ENCODE assay signal across 29 mouse cellular contexts in the genomic region with DNA sequence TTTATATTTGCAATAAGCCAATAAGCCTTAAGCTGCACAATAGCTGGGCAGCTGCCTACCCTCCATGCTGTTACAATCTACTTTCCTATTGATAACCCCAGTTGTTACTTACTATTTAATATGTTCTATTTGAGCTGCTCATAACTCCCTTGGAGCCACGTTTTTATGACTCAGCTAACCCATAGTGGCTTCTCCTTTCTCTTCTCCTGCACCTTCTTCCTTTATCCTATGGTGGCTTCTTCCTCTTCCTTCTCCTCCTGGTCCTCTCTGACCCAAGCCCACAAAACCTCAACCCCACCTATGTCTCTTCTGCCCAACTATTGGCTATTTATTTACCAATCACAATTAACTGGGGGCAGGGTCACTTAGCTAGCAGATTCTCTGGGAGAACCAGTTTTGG. TPM values are rescaled to one million over a fixed set of nuclear protein-coding genes. Genes with fewer than 3 reads are reported as not detected.
DNase-seq lines count a peak whose midpoint lies in the region; ATAC-seq and TF ChIP-seq lines count a peak whose summit lies in the region.
"Had no signal": no experiment of that assay in that cellular context is flagged by ENCODE, and none has a peak within 500 bp of the region (broad histone marks: within the 10 kb centered on the region; RNA-seq: fewer than 3 reads in every experiment).

No protein-coding gene starts in this region.

- DNase-seq in MEL (ENCODE audit: low read depth, low spot score): peak; percentile 32
- DNase-seq in lung, postnatal 36 days: no peak
- DNase-seq: adrenal gland, adult 2 months; adrenal gland, postnatal 14 days; cerebellum, adult 11 months; cerebellum, adult 8-10 months; cerebellum, postnatal 14 days; embryo, embryonic 11 days; gastrocnemius, postnatal 25 days; heart, postnatal 10 days; heart, postnatal 36 days had no signal

- ATAC-seq in common myeloid progenitor, adult 5-6 weeks (replicated peaks; ENCODE audit: low read depth, poor library complexity, severe bottlenecking): peak; percentile 46
- ATAC-seq in megakaryocyte progenitor cell, adult 5-6 weeks (replicated peaks; ENCODE audit: poor library complexity): 0 out of 2 replicates have a peak, but pooled peaks have one; percentile 26
- ATAC-seq in hindbrain, embryonic 13.5 days (ENCODE audit: low FRiP score): no peak
- ATAC-seq in kidney, embryonic 16.5 days (ENCODE audit: low FRiP score, low TSS enrichment): no peak
- ATAC-seq: forebrain, embryonic 15.5 days; hindbrain, postnatal 0 days; inflammation-experienced regulatory T-cells, adult 6 months; intestine, embryonic 16.5 days had no signal

- no peak overlapping the region for H3K27ac ChIP-seq in MEL (ENCODE audit: control insufficient read depth, low read depth, low read length)
- no peak overlapping the region for H3K27ac ChIP-seq in hindbrain, embryonic 13.5 days
- H3K27ac ChIP-seq in kidney, embryonic 16.5 days (ENCODE audit: low read length): no peak overlapping the region
- H3K27ac ChIP-seq: embryonic facial prominence, embryonic 10.5 days; embryonic facial prominence, embryonic 13.5 days; forebrain, embryonic 12.5 days; forebrain, embryonic 15.5 days; heart, embryonic 15.5 days; hindbrain, embryonic 10.5 days; hindbrain, embryonic 14.5 days; hindbrain, postnatal 0 days had no signal

- H3K4me3 ChIP-seq in MEL (ENCODE audit: control insufficient read depth in 1 of 2, insufficient read depth in 1 of 2, low read depth in 2 of 2, low read length in 2 of 2): no peak overlapping the region
- no peak overlapping the region for H3K4me3 ChIP-seq in hindbrain, embryonic 13.5 days
- no peak overlapping the region for H3K4me3 ChIP-seq in kidney, embryonic 16.5 days (ENCODE audit: low read length)
- H3K4me3 ChIP-seq: embryonic facial prominence, embryonic 10.5 days; embryonic facial prominence, embryonic 13.5 days; erythroblast, embryonic 14.5 days; forebrain, embryonic 12.5 days; forebrain, embryonic 15.5 days; heart, embryonic 12.5 days; heart, embryonic 15.5 days; hindbrain, embryonic 10.5 days had no signal

- no peak for TF ChIP-seq EP300 in MEL (IDR thresholded peaks at IDR 0.05; ENCODE audit: low read depth in 1 of 2, low read length in 2 of 2)

- peaks cover 0 to 13% of the 10 kb centered on the region in 2 experiments; a peak in 2 of 4 replicates for H3K36me3 ChIP-seq in MEL (ENCODE audit: control insufficient read depth in 1 of 2, insufficient read depth in 2 of 2, low read length in 2 of 2)
- no peaks in the 10 kb centered on the region for H3K36me3 ChIP-seq in hindbrain, embryonic 13.5 days
- H3K36me3 ChIP-seq in kidney, embryonic 16.5 days (ENCODE audit: insufficient read depth, low read length): no peaks in the 10 kb centered on the region
- H3K36me3 ChIP-seq: embryonic facial prominence, embryonic 10.5 days; embryonic facial prominence, embryonic 13.5 days; forebrain, embryonic 12.5 days; forebrain, embryonic 15.5 days; heart, embryonic 12.5 days; heart, embryonic 15.5 days; hindbrain, embryonic 10.5 days had no signal

- H3K4me2 ChIP-seq in hindbrain, embryonic 13.5 days: no peak overlapping the region
- H3K4me2 ChIP-seq in kidney, embryonic 16.5 days (replicated peaks; ENCODE audit: low read depth, low read length): no peak overlapping the region
- H3K4me2 ChIP-seq: embryonic facial prominence, embryonic 13.5 days; forebrain, embryonic 12.5 days; forebrain, embryonic 15.5 days; heart, embryonic 12.5 days; heart, embryonic 15.5 days; hindbrain, embryonic 14.5 days had no signal

- WGBS in hindbrain, embryonic 13.5 days: 38% methylated on average over 1 of the region's 1 CpGs
- WGBS in kidney, embryonic 16.5 days: 26% methylated on average over 1 of the region's 1 CpGs

- H3K9ac ChIP-seq in MEL (ENCODE audit: control insufficient read depth, low read depth, low read length, poor library complexity, severe bottlenecking): no peak overlapping the region
- no peak overlapping the region for H3K9ac ChIP-seq in hindbrain, embryonic 13.5 days
- no peak overlapping the region for H3K9ac ChIP-seq in kidney, embryonic 16.5 days (replicated peaks; ENCODE audit: low read length)
- H3K9ac ChIP-seq: embryonic facial prominence, embryonic 13.5 days; forebrain, embryonic 12.5 days; forebrain, embryonic 15.5 days; heart, embryonic 12.5 days; heart, embryonic 15.5 days; hindbrain, embryonic 14.5 days had no signal

- peaks cover under 1 to 7% of the 10 kb centered on the region in 2 experiments; a peak in 3 of 4 replicates for H3K27me3 ChIP-seq in MEL (ENCODE audit: control insufficient read depth in 1 of 2, insufficient read depth in 2 of 2, low read length in 2 of 2)
- H3K27me3 ChIP-seq in hindbrain, embryonic 13.5 days: no peaks in the 10 kb centered on the region
- no peaks in the 10 kb centered on the region; the same call in 1 of the 2 replicates for H3K27me3 ChIP-seq in kidney, embryonic 16.5 days (ENCODE audit: insufficient read depth, low read length)
- H3K27me3 ChIP-seq: forebrain, embryonic 12.5 days; forebrain, embryonic 15.5 days had no signal

- TF ChIP-seq RAD21 in MEL (IDR thresholded peaks at IDR 0.05; ENCODE audit: low read depth, low read length): no peak

- peaks cover 0 to 8% of the 10 kb centered on the region in 2 experiments; a peak in 2 of 4 replicates for H3K4me1 ChIP-seq in MEL (ENCODE audit: control insufficient read depth in 1 of 2, insufficient read depth in 2 of 2, low read length in 2 of 2)
- H3K4me1 ChIP-seq in hindbrain, embryonic 13.5 days (replicated peaks): no peaks in the 10 kb centered on the region
- H3K4me1 ChIP-seq in kidney, embryonic 16.5 days (ENCODE audit: insufficient read depth, low read length): no peaks in the 10 kb centered on the region
- H3K4me1 ChIP-seq: embryonic facial prominence, embryonic 10.5 days; embryonic facial prominence, embryonic 13.5 days; forebrain, embryonic 12.5 days; forebrain, embryonic 15.5 days; heart, embryonic 12.5 days; heart, embryonic 15.5 days; hindbrain, embryonic 10.5 days had no signal

- no peak for TF ChIP-seq POLR2A in MEL (IDR thresholded peaks at IDR 0.05; ENCODE audit: control insufficient read depth in 1 of 2, insufficient read depth in 1 of 2, low read depth in 1 of 2, low read length in 2 of 2, poor library complexity in 1 of 2)

- no peaks in the 10 kb centered on the region for H3K79me2 ChIP-seq in MEL (ENCODE audit: control insufficient read depth, insufficient read depth, low read length, poor library complexity)

- no peak for TF ChIP-seq CTCF in MEL (IDR thresholded peaks at IDR 0.05 in 2 of 3, conservative IDR thresholded peaks at IDR 0.05 in 1 of 3; ENCODE audit: control insufficient read depth in 1 of 3, insufficient read depth in 1 of 3, low read depth in 2 of 3, low read length in 3 of 3, poor library complexity in 1 of 3, severe bottlenecking in 1 of 3)

- H3K9me3 ChIP-seq in MEL (replicated peaks; ENCODE audit: insufficient read depth, low read length): no peaks in the 10 kb centered on the region
- no peaks in the 10 kb centered on the region for H3K9me3 ChIP-seq in hindbrain, embryonic 13.5 days
- no peaks in the 10 kb centered on the region for H3K9me3 ChIP-seq in kidney, embryonic 16.5 days (ENCODE audit: low read length)
- H3K9me3 ChIP-seq: embryonic facial prominence, embryonic 10.5 days; embryonic facial prominence, embryonic 13.5 days; forebrain, embryonic 12.5 days; forebrain, embryonic 15.5 days; heart, embryonic 12.5 days; heart, embryonic 15.5 days; hindbrain, embryonic 10.5 days had no signal

TF ChIP-seq in MEL, 35 proteins besides CTCF, POLR2A, EP300 and RAD21 (continues in another document):
- no peak for TF ChIP-seq RCOR1 (IDR thresholded peaks at IDR 0.05; ENCODE audit: low read depth, low read length)

RNA-seq across cellular contexts. Expression of a gene that starts 7.9 kb away (rescaled TPM):
- 0.29 and 0.31 TPM in 2 replicates for total RNA-seq in MEL (2012; rRNA removed)
- polyA plus RNA-seq in MEL (2012; ENCODE audit: insufficient read depth in 1 of 2, insufficient read length in 2 of 2, low read depth in 1 of 2, low replicate concordance in 2 of 2, missing spikeins in 1 of 2): under 1 TPM in 1 of 2 experiments, not detected in 1; 0.39 TPM
- 0.97 TPM in 1 of 2 replicates, not detected in the other for total RNA-seq in common myeloid progenitor, adult 5-6 weeks (2017)
- not detected in 2 replicates for total RNA-seq in megakaryocyte progenitor cell, adult 5-6 weeks (2015)
- total RNA-seq in megakaryocyte progenitor cell, adult 5-6 weeks (2017): 0.10 TPM in 1 of 2 replicates, not detected in the other
- polyA plus RNA-seq in hindbrain, embryonic 13.5 days (2015; fragmentation: Nextera tagmentation; extraction: Ambion mirVana): 0.21 TPM in 1 of 2 replicates, not detected in the other
- polyA plus RNA-seq in kidney, embryonic 16.5 days (2015; fragmentation: Nextera tagmentation; extraction: Ambion mirVana): 0.78 and 0.95 TPM in 2 replicates
- total RNA-seq: heart, adult 8-10 months; heart, postnatal 36 days had no signal
- polyA plus RNA-seq: embryonic facial prominence, embryonic 13.5 days; erythroblast, embryonic 14.5 days; hindbrain, embryonic 14.5 days had no signal

RNA-seq across cellular contexts. Expression of a gene that starts 14.9 kb away (rescaled TPM):
- total RNA-seq in MEL (2012; rRNA removed): 34.6 and 43.2 TPM in 2 replicates
- polyA plus RNA-seq in MEL (2012; ENCODE audit: insufficient read depth in 1 of 2, insufficient read length in 2 of 2, low read depth in 1 of 2, low replicate concordance in 2 of 2, missing spikeins in 1 of 2): 100 to 1,000 TPM in 1 of 2 experiments, 10 to 100 TPM in 1; 57.2 to 618 TPM
- total RNA-seq in common myeloid progenitor, adult 5-6 weeks (2017): 52.7 and 60.3 TPM in 2 replicates
- 60.6 and 75.7 TPM in 2 replicates for total RNA-seq in megakaryocyte progenitor cell, adult 5-6 weeks (2015)
- 55.3 and 65.0 TPM in 2 replicates for total RNA-seq in megakaryocyte progenitor cell, adult 5-6 weeks (2017)
- 13.2 and 14.4 TPM in 2 replicates for polyA plus RNA-seq in hindbrain, embryonic 13.5 days (2015; fragmentation: Nextera tagmentation; extraction: Ambion mirVana)
- polyA plus RNA-seq in kidney, embryonic 16.5 days (2015; fragmentation: Nextera tagmentation; extraction: Ambion mirVana): 56.4 and 61.7 TPM in 2 replicates
- total RNA-seq: gastrocnemius, adult 8-10 months had no signal

RNA-seq across cellular contexts. Expression of a gene that starts 54.3 kb away (rescaled TPM):
- 37.5 and 44.2 TPM in 2 replicates for total RNA-seq in MEL (2012; rRNA removed)
- 10 to 100 TPM in 1 of 2 experiments, not detected in 1; 29.8 TPM for polyA plus RNA-seq in MEL (2012; ENCODE audit: insufficient read depth in 1 of 2, insufficient read length in 2 of 2, low read depth in 1 of 2, low replicate concordance in 2 of 2, missing spikeins in 1 of 2)
- 36.1 and 42.8 TPM in 2 replicates for total RNA-seq in common myeloid progenitor, adult 5-6 weeks (2017)
- 24.5 and 25.1 TPM in 2 replicates for total RNA-seq in megakaryocyte progenitor cell, adult 5-6 weeks (2015)
- 31.2 and 43.8 TPM in 2 replicates for total RNA-seq in megakaryocyte progenitor cell, adult 5-6 weeks (2017)
- polyA plus RNA-seq in hindbrain, embryonic 13.5 days (2015; fragmentation: Nextera tagmentation; extraction: Ambion mirVana): 32.7 and 34.8 TPM in 2 replicates
- polyA plus RNA-seq in kidney, embryonic 16.5 days (2015; fragmentation: Nextera tagmentation; extraction: Ambion mirVana): 33.7 and 36.2 TPM in 2 replicates

RNA-seq across cellular contexts. Expression of a gene that starts 57.9 kb away (rescaled TPM):
- total RNA-seq in MEL (2012; rRNA removed): 16.9 and 19.1 TPM in 2 replicates
- polyA plus RNA-seq in MEL (2012; ENCODE audit: insufficient read depth in 1 of 2, insufficient read length in 2 of 2, low read depth in 1 of 2, low replicate concordance in 2 of 2, missing spikeins in 1 of 2): 10 to 100 TPM; 37.1 to 63.6 TPM
- 21.3 and 33.4 TPM in 2 replicates for total RNA-seq in common myeloid progenitor, adult 5-6 weeks (2017)
- 8.2 and 10.2 TPM in 2 replicates for total RNA-seq in megakaryocyte progenitor cell, adult 5-6 weeks (2015)
- 12.9 and 14.9 TPM in 2 replicates for total RNA-seq in megakaryocyte progenitor cell, adult 5-6 weeks (2017)
- 18.8 and 19.9 TPM in 2 replicates for polyA plus RNA-seq in hindbrain, embryonic 13.5 days (2015; fragmentation: Nextera tagmentation; extraction: Ambion mirVana)
- polyA plus RNA-seq in kidney, embryonic 16.5 days (2015; fragmentation: Nextera tagmentation; extraction: Ambion mirVana): 39.7 and 42.6 TPM in 2 replicates

Comparison
In these comparisons a context has a peak if more than half of its experiments do, and no peak if none do; other contexts are left out.
1. ATAC-seq: peak in common myeloid progenitor, adult 5-6 weeks (single experiment) and megakaryocyte progenitor cell, adult 5-6 weeks (single experiment); none in hindbrain, embryonic 13.5 days (single experiment) and kidney, embryonic 16.5 days (single experiment).